Mouse (Mus musculus): ENCODE results near the gene Herc3.

DNA sequence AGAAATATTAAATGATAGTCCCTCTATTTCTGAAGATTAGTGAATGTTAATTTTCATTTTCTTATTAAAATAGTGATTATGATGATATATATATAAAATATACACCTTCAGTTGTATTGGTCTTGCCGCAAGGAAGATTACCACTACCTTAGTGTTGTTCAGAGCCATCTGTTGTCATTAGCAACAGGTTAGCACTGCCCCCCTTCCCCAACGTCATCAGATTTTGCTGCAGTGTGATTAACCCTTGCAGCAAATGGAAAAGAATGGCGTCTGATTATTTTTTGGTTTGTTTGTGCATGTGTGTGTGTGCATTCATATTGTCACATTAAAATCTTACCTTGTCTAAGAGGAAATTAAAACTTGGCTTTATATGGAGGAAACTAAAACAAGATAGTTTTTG is 73.3 kb downstream of the Herc3 start:
- no peak for TF ChIP-seq CTCF (IDR thresholded peaks at IDR 0.05; ENCODE audit: control insufficient read depth, insufficient read depth, insufficient read length)
- TF ChIP-seq FOSL1 (IDR thresholded peaks at IDR 0.05; ENCODE audit: insufficient read depth, low read length, poor library complexity, severe bottlenecking): no peak
- TF ChIP-seq MYOG (IDR thresholded peaks at IDR 0.05; ENCODE audit: control insufficient read depth, extremely low read depth, insufficient read length): no peak
- no peak for TF ChIP-seq CEBPB (IDR thresholded peaks at IDR 0.05; ENCODE audit: low read depth)
- TF ChIP-seq USF1 (IDR thresholded peaks at IDR 0.05; ENCODE audit: low read depth): no peak
- TF ChIP-seq MAX (IDR thresholded peaks at IDR 0.05): no peak

Data from C2C12 (cell line).